Mouse (Mus musculus) cerebral cortex, adult 2 months (tissue): ENCODE measurements around the gene 4931414P19Rik.

Experiments used
- WGBS: fragments of 180-500 bp; shearing (Covaris S2); methylation state at CpG from one replicate; pipeline ENCODE4 v1.1.7; 2018; 5-methylcytosine and 5-hydroxymethylcytosine counted together

Gene 4931414P19Rik

GRCm38 (mm10) chr14:54544703-54545102, 61.1 kb downstream of the 4931414P19Rik start:
- WGBS = 95% methylated on average over 5 of the region's 5 CpGs

- 88% methylated on average over 11 of the region's 11 CpGs for WGBS
These were observed 65.0 kb downstream of the 4931414P19Rik start for GRCm38 (mm10) chr14:54540771-54541170.

GRCm38 (mm10) chr14:54538580-54538979, 67.2 kb downstream of the 4931414P19Rik start:
- WGBS = 88% methylated on average over 2 of the region's 2 CpGs
